8 mouse cellular contexts compared by ENCODE assay signal in genomic region chr4:130036573-130037401, GRCm38 (mm10). TPM values are rescaled to one million over a fixed set of nuclear protein-coding genes. Genes with fewer than 3 reads are reported as not detected.
DNase-seq lines count a peak whose midpoint lies in the region; ATAC-seq lines count a peak whose summit lies in the region.

No protein-coding gene starts in this region.

- 15% methylated on average over 23 of the region's 23 CpGs for WGBS in midbrain, embryonic 15.5 days
- 15% methylated on average over 23 of the region's 23 CpGs for WGBS in midbrain, embryonic 10.5 days
- WGBS in embryonic facial prominence, embryonic 13.5 days = 5% methylated on average over 23 of the region's 23 CpGs
- 8% methylated on average over 23 of the region's 23 CpGs for WGBS in heart, embryonic 11.5 days (ENCODE audit: insufficient replicate concordance)
- WGBS in kidney, embryonic 14.5 days = 4% methylated on average over 23 of the region's 23 CpGs
- 3% methylated on average over 23 of the region's 23 CpGs for WGBS in lung, embryonic 16.5 days

- H3K27ac ChIP-seq in midbrain, embryonic 15.5 days = no peak overlapping the region
- H3K27ac ChIP-seq in midbrain, embryonic 10.5 days (replicated peaks) = no peak overlapping the region
- peak overlapping the region; percentile 76 for H3K27ac ChIP-seq in embryonic facial prominence, embryonic 13.5 days
- peak overlapping the region; percentile 60 for H3K27ac ChIP-seq in heart, embryonic 11.5 days (ENCODE audit: low read depth, low read length)
- peak overlapping the region; percentile 65; the same call in 1 of the 2 replicates for H3K27ac ChIP-seq in kidney, embryonic 14.5 days (ENCODE audit: low read depth, low read length)
- H3K27ac ChIP-seq in lung, embryonic 16.5 days (ENCODE audit: low read length) = peak overlapping the region; percentile 86

- no peaks in the 10 kb centered on the region for H3K9me3 ChIP-seq in midbrain, embryonic 15.5 days
- no peaks in the 10 kb centered on the region for H3K9me3 ChIP-seq in midbrain, embryonic 10.5 days (replicated peaks)
- H3K9me3 ChIP-seq in embryonic facial prominence, embryonic 13.5 days = no peaks in the 10 kb centered on the region
- no peaks in the 10 kb centered on the region for H3K9me3 ChIP-seq in heart, embryonic 11.5 days (replicated peaks; ENCODE audit: control insufficient read depth, low read length)
- H3K9me3 ChIP-seq in kidney, embryonic 14.5 days (ENCODE audit: control insufficient read depth, low read length) = no peaks in the 10 kb centered on the region
- H3K9me3 ChIP-seq in lung, embryonic 16.5 days (ENCODE audit: control insufficient read depth, low read length) = no peaks in the 10 kb centered on the region

- peak; percentile 29; the same call in 1 of the 2 replicates for ATAC-seq in midbrain, embryonic 15.5 days (replicated peaks)
- 0 out of 2 replicates have a peak, but pooled peaks have one; percentile 56 for ATAC-seq in embryonic facial prominence, embryonic 13.5 days (ENCODE audit: insufficient number of reproducible peaks, insufficient read depth, low FRiP score, low TSS enrichment, low read depth)
- peak; percentile 79 for ATAC-seq in heart, embryonic 11.5 days (replicated peaks; ENCODE audit: insufficient number of reproducible peaks, low FRiP score, low TSS enrichment)
- ATAC-seq in kidney, embryonic 14.5 days (ENCODE audit: low FRiP score, low TSS enrichment) = peak; percentile 91
- ATAC-seq in lung, embryonic 16.5 days (ENCODE audit: low read depth) = peak; percentile 88

- no peak overlapping the region for H3K4me3 ChIP-seq in midbrain, embryonic 15.5 days
- no peak overlapping the region for H3K4me3 ChIP-seq in midbrain, embryonic 10.5 days
- peak overlapping the region; percentile 10; the same call in 1 of the 2 replicates for H3K4me3 ChIP-seq in embryonic facial prominence, embryonic 13.5 days
- 0 out of 2 replicates have a peak overlapping the region, but pooled peaks have one; percentile 6 for H3K4me3 ChIP-seq in heart, embryonic 11.5 days (ENCODE audit: low read depth, low read length)
- no peak overlapping the region for H3K4me3 ChIP-seq in kidney, embryonic 14.5 days (ENCODE audit: low read length)
- H3K4me3 ChIP-seq in lung, embryonic 16.5 days (ENCODE audit: low read length) = peak overlapping the region; percentile 5

- peaks cover 36% of the 10 kb centered on the region for H3K4me1 ChIP-seq in midbrain, embryonic 15.5 days
- H3K4me1 ChIP-seq in midbrain, embryonic 10.5 days = peaks cover 26% of the 10 kb centered on the region
- H3K4me1 ChIP-seq in embryonic facial prominence, embryonic 13.5 days = peaks cover 37% of the 10 kb centered on the region
- H3K4me1 ChIP-seq in heart, embryonic 11.5 days (ENCODE audit: control insufficient read depth, insufficient read depth, low read length) = peaks cover 13% of the 10 kb centered on the region
- peaks cover 14% of the 10 kb centered on the region for H3K4me1 ChIP-seq in kidney, embryonic 14.5 days (ENCODE audit: control insufficient read depth, insufficient read depth, low read length)
- H3K4me1 ChIP-seq in lung, embryonic 16.5 days (replicated peaks; ENCODE audit: control insufficient read depth, insufficient read depth, low read length) = peaks cover 13% of the 10 kb centered on the region

- no peak overlapping the region for H3K9ac ChIP-seq in midbrain, embryonic 15.5 days
- peak overlapping the region; percentile 54; the same call in 1 of the 2 replicates for H3K9ac ChIP-seq in embryonic facial prominence, embryonic 13.5 days
- H3K9ac ChIP-seq in heart, embryonic 11.5 days (ENCODE audit: low read depth, low read length) = peak overlapping the region; percentile 36
- no peak overlapping the region for H3K9ac ChIP-seq in kidney, embryonic 14.5 days (ENCODE audit: low read depth, low read length)
- H3K9ac ChIP-seq in lung, embryonic 16.5 days (ENCODE audit: low read length) = peak overlapping the region; percentile 10

- DNase-seq in midbrain, embryonic 10.5 days (ENCODE audit: low spot score) = no peak
- peak; percentile 76 to 86 for DNase-seq in right cerebral cortex, postnatal 36 days (ENCODE audit: low spot score in 2 of 2)
- no peak for DNase-seq in thymus, adult 18-20 months

- no peaks in the 10 kb centered on the region for H3K27me3 ChIP-seq in midbrain, embryonic 15.5 days (replicated peaks)
- peaks cover 62% of the 10 kb centered on the region for H3K27me3 ChIP-seq in midbrain, embryonic 10.5 days (ENCODE audit: low read depth, poor library complexity, severe bottlenecking)
- peaks cover 24% of the 10 kb centered on the region for H3K27me3 ChIP-seq in embryonic facial prominence, embryonic 13.5 days
- H3K27me3 ChIP-seq in heart, embryonic 11.5 days (ENCODE audit: control insufficient read depth, insufficient read depth, low read length) = peaks cover 27% of the 10 kb centered on the region
- peaks cover 14% of the 10 kb centered on the region; the same call in 1 of the 2 replicates for H3K27me3 ChIP-seq in kidney, embryonic 14.5 days (ENCODE audit: control insufficient read depth, insufficient read depth, low read length)
- peaks cover 10% of the 10 kb centered on the region for H3K27me3 ChIP-seq in lung, embryonic 16.5 days (ENCODE audit: control insufficient read depth, insufficient read depth, low read depth, low read length)

- no peaks in the 10 kb centered on the region for H3K36me3 ChIP-seq in midbrain, embryonic 15.5 days (replicated peaks)
- no peaks in the 10 kb centered on the region for H3K36me3 ChIP-seq in midbrain, embryonic 10.5 days
- H3K36me3 ChIP-seq in embryonic facial prominence, embryonic 13.5 days = no peaks in the 10 kb centered on the region
- H3K36me3 ChIP-seq in heart, embryonic 11.5 days (ENCODE audit: control insufficient read depth, insufficient read depth, low read length) = no peaks in the 10 kb centered on the region
- H3K36me3 ChIP-seq in kidney, embryonic 14.5 days (ENCODE audit: control insufficient read depth, insufficient read depth, low read length) = no peaks in the 10 kb centered on the region
- no peaks in the 10 kb centered on the region for H3K36me3 ChIP-seq in lung, embryonic 16.5 days (ENCODE audit: control insufficient read depth, insufficient read depth, low read length)

- H3K4me2 ChIP-seq in midbrain, embryonic 15.5 days = no peak overlapping the region
- peak overlapping the region; percentile 48 for H3K4me2 ChIP-seq in embryonic facial prominence, embryonic 13.5 days
- H3K4me2 ChIP-seq in heart, embryonic 11.5 days = peak overlapping the region; percentile 57
- H3K4me2 ChIP-seq in kidney, embryonic 14.5 days (replicated peaks; ENCODE audit: low read depth, low read length) = peak overlapping the region; percentile 37
- H3K4me2 ChIP-seq in lung, embryonic 16.5 days (ENCODE audit: low read depth, low read length) = peak overlapping the region; percentile 48

RNA-seq across cellular contexts. Expression of gene Col16a1, which starts 10.9 kb away (rescaled TPM):
- 7.8 and 12.9 TPM in 2 replicates for polyA plus RNA-seq in midbrain, embryonic 15.5 days (2015; fragmentation: Nextera tagmentation; extraction: Ambion mirVana)
- polyA plus RNA-seq in midbrain, embryonic 10.5 days (2016; fragmentation: Nextera tagmentation; extraction: Ambion mirVana) = 3.8 and 5.8 TPM in 2 replicates
- polyA plus RNA-seq in embryonic facial prominence, embryonic 13.5 days (2015; fragmentation: Nextera tagmentation; extraction: Ambion mirVana) = 75.9 and 77.3 TPM in 2 replicates
- polyA plus RNA-seq in heart, embryonic 11.5 days (2014; fragmentation: Nextera tagmentation; extraction: Ambion mirVana) = 15.4 and 15.9 TPM in 2 replicates
- 27.6 and 28.1 TPM in 2 replicates for polyA plus RNA-seq in kidney, embryonic 14.5 days (2014; fragmentation: Nextera tagmentation; extraction: Ambion mirVana)
- polyA plus RNA-seq in lung, embryonic 16.5 days (2015; fragmentation: Nextera tagmentation; extraction: Ambion mirVana) = 44.5 and 50.1 TPM in 2 replicates

RNA-seq across cellular contexts. Expression of gene Adgrb2, which starts 52.1 kb away (rescaled TPM):
- polyA plus RNA-seq in midbrain, embryonic 15.5 days (2015; fragmentation: Nextera tagmentation; extraction: Ambion mirVana) = 19.4 and 23.6 TPM in 2 replicates
- polyA plus RNA-seq in midbrain, embryonic 10.5 days (2016; fragmentation: Nextera tagmentation; extraction: Ambion mirVana) = 1.6 and 2.0 TPM in 2 replicates
- polyA plus RNA-seq in embryonic facial prominence, embryonic 13.5 days (2015; fragmentation: Nextera tagmentation; extraction: Ambion mirVana) = 6.7 and 7.9 TPM in 2 replicates
- polyA plus RNA-seq in heart, embryonic 11.5 days (2014; fragmentation: Nextera tagmentation; extraction: Ambion mirVana) = 2.5 TPM in 2 replicates
- polyA plus RNA-seq in kidney, embryonic 14.5 days (2014; fragmentation: Nextera tagmentation; extraction: Ambion mirVana) = 2.6 and 3.3 TPM in 2 replicates
- polyA plus RNA-seq in lung, embryonic 16.5 days (2015; fragmentation: Nextera tagmentation; extraction: Ambion mirVana) = 0.40 and 1.0 TPM in 2 replicates

Comparison
In these comparisons a context has a peak if more than half of its experiments do, and no peak if none do; other contexts are left out.
1. ATAC-seq: peak in every context shown above with its lines; median percentile 91 in kidney, embryonic 14.5 days; 88 in lung, embryonic 16.5 days; 79 in heart, embryonic 11.5 days; 56 in embryonic facial prominence, embryonic 13.5 days; 29 in midbrain, embryonic 15.5 days.
2. H3K27ac ChIP-seq: peak in embryonic facial prominence, embryonic 13.5 days (single experiment), heart, embryonic 11.5 days (single experiment), kidney, embryonic 14.5 days (single experiment) and lung, embryonic 16.5 days (single experiment); none in midbrain, embryonic 15.5 days (single experiment) and midbrain, embryonic 10.5 days (single experiment).
3. H3K4me3 ChIP-seq: peak in embryonic facial prominence, embryonic 13.5 days (single experiment), heart, embryonic 11.5 days (single experiment) and lung, embryonic 16.5 days (single experiment); none in midbrain, embryonic 15.5 days (single experiment), midbrain, embryonic 10.5 days (single experiment) and kidney, embryonic 14.5 days (single experiment).
4. H3K9ac ChIP-seq: peak in embryonic facial prominence, embryonic 13.5 days (single experiment), heart, embryonic 11.5 days (single experiment) and lung, embryonic 16.5 days (single experiment); none in midbrain, embryonic 15.5 days (single experiment) and kidney, embryonic 14.5 days (single experiment).
5. DNase-seq: peak in right cerebral cortex, postnatal 36 days (2 of 2); none in midbrain, embryonic 10.5 days (single experiment) and thymus, adult 18-20 months (0 of 2).